Mouse (Mus musculus) forebrain, embryonic 11.5 days (tissue): Measurements from ENCODE around the gene Slc40a1. TPM values are rescaled to one million over a fixed set of nuclear protein-coding genes. Genes with fewer than 3 reads are reported as not detected.

Experiments used
- ATAC-seq: fragments of 200-750 bp; cut with Nextera tagmentation; replicated peaks from 2 replicates; pipeline ENCODE4 v1.8.0; 2017; ENCODE audit warnings: moderate TSS enrichment; ENCODE audit not compliant: low FRiP score
- DNase-seq: peaks from one replicate; pipeline ENCODE4 v3.0.0-alpha.2; 2017; ENCODE audit warnings: low spot score
- H3K27ac ChIP-seq: fragments of 300-500 bp; sonication (generic); 2 replicates; pipeline ENCODE4 v1.5.1; 2014; ENCODE audit warnings: low read depth, low read length
- H3K27me3 ChIP-seq: fragments of 300-500 bp; sonication (generic); 2 replicates; pipeline ENCODE4 v1.6.1; 2014; ENCODE audit warnings: mild to moderate bottlenecking, low read length, mixed read lengths; ENCODE audit not compliant: control insufficient read depth, insufficient read depth
- H3K36me3 ChIP-seq: fragments of 300-500 bp; sonication (generic); 2 replicates; pipeline ENCODE4 v1.6.1; 2014; ENCODE audit warnings: mild to moderate bottlenecking, low read length, moderate library complexity, mixed read lengths; ENCODE audit not compliant: control insufficient read depth, insufficient read depth
- H3K4me1 ChIP-seq: fragments of 300-500 bp; sonication (generic); replicated peaks from 2 replicates; pipeline ENCODE4 v1.6.1; 2014; ENCODE audit warnings: low read length, mixed read lengths; ENCODE audit not compliant: control insufficient read depth, insufficient read depth
- H3K4me2 ChIP-seq: fragments of 300-500 bp; sonication (generic); 2 replicates; pipeline ENCODE4 v1.6.1; 2014; ENCODE audit warnings: low read depth, mild to moderate bottlenecking, low read length, moderate library complexity, mixed read lengths; ENCODE audit not compliant: severe bottlenecking
- H3K4me3 ChIP-seq: fragments of 300-500 bp; sonication (generic); 2 replicates; pipeline ENCODE4 v1.5.1; 2014; ENCODE audit warnings: low read depth, low read length
- H3K9ac ChIP-seq: fragments of 300-500 bp; sonication (generic); 2 replicates; pipeline ENCODE4 v1.6.1; 2014; ENCODE audit warnings: low read length
- H3K9me3 ChIP-seq: fragments of 300-500 bp; sonication (generic); 2 replicates; pipeline ENCODE4 v1.6.1; 2016; ENCODE audit warnings: low read length, mixed read lengths; ENCODE audit not compliant: control insufficient read depth
- WGBS: fragments of 180-500 bp; shearing (Covaris S2); extraction: QIAGEN DNeasy Blood & Tissue Kit; methylation state at CpG from one replicate; pipeline ENCODE4 v1.1.7; 2014; 5-methylcytosine and 5-hydroxymethylcytosine counted together
- polyA plus RNA-seq: library from polyadenylated mRNA; unstranded; fragments of >200 nt; fragmentation: Nextera tagmentation; extraction: Ambion mirVana; gene quantifications from 2 replicates; pipeline ENCODE4 v1.2.1, GENCODE M21; 2014

Slc40a1 gene
- polyA plus RNA-seq, 1 experiment from 2014 or later = 13.8 TPM

GRCm38 (mm10) chr1:45898044-45898443 lies 28.3 kb downstream of the Slc40a1 start:
- no peak for ATAC-seq
- Histone ChIP-seq H3K4me1 (no peaks in the 10 kb centered on the region), H3K27ac (no peak overlapping the region), H3K4me3 (no peak overlapping the region), H3K36me3 (no peaks in the 10 kb centered on the region), H3K9ac (no peak overlapping the region), H3K27me3 (no peaks in the 10 kb centered on the region), H3K9me3 (no peaks in the 10 kb centered on the region), H3K4me2 (no peak overlapping the region)
- 79% methylated on average over 1 of the region's 1 CpGs for WGBS
- no peak for DNase-seq

- no peak for DNase-seq
- no peak for ATAC-seq
- Histone ChIP-seq H3K27me3 (no peaks in the 10 kb centered on the region), H3K9ac (no peak overlapping the region), H3K4me2 (no peak overlapping the region), H3K27ac (no peak overlapping the region), H3K36me3 (no peaks in the 10 kb centered on the region), H3K4me3 (no peak overlapping the region), H3K4me1 (no peaks in the 10 kb centered on the region), H3K9me3 (no peaks in the 10 kb centered on the region)
- WGBS = 92% methylated on average over 6 of the region's 6 CpGs
Observed at GRCm38 (mm10) chr1:45894168-45894912, 32.0 kb downstream of the Slc40a1 start.

- H3K9ac ChIP-seq = no peak overlapping the region
- H3K4me2 ChIP-seq = no peak overlapping the region
- ATAC-seq (no peak), DNase-seq (no peak)
- H3K4me1 ChIP-seq = no peaks in the 10 kb centered on the region
- no peaks in the 10 kb centered on the region for H3K36me3 ChIP-seq
- H3K27ac ChIP-seq = no peak overlapping the region
- no peak overlapping the region for H3K4me3 ChIP-seq
- no peaks in the 10 kb centered on the region for H3K9me3 ChIP-seq
- WGBS = 81% methylated on average over 2 of the region's 2 CpGs
- no peaks in the 10 kb centered on the region for H3K27me3 ChIP-seq
Observed at GRCm38 (mm10) chr1:45891986-45892385, 34.3 kb downstream of the Slc40a1 start.

- H3K9me3 ChIP-seq = no peaks in the 10 kb centered on the region
- H3K4me3 ChIP-seq = no peak within 1 kb of the TSS
- H3K36me3 ChIP-seq = no peaks in the 10 kb centered on the region
- H3K9ac ChIP-seq = no peak within 1 kb of the TSS
- no peaks in the 10 kb centered on the region for H3K4me1 ChIP-seq
- H3K27me3 ChIP-seq = no peaks in the 10 kb centered on the region
- H3K27ac ChIP-seq = no peak within 1 kb of the TSS
- H3K4me2 ChIP-seq = no peak within 1 kb of the TSS
- DNase-seq (no peak), ATAC-seq (no peak)
Observed at GRCm38 (mm10) chr1:45890173-45890572, 36.1 kb downstream of the Slc40a1 start, which contains the start of gene Gm5269. Gene Gm5269, minus strand, starts transcription at chr1:45890273.

DNA sequence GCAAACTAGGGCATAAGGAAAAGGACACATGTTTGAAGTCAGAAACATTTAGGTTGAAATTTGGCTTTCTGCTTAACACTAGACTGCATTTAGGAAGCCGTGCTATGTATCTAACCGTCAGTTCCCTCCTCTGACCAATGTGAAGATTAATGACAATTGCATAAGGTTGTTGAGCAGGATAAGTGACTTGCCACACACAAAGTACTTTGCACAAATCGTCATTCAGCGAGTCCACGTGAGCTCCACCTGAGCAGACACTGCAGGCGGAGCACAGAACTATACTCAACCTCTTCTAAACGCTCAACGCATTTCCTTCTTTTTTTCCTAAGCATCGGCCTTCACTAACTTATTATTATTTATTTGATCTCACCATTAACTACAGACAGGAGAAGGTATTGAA lies 39.5 kb downstream of the Slc40a1 start:
- Histone ChIP-seq H3K4me2 (no peak overlapping the region), H3K9ac (no peak overlapping the region), H3K9me3 (no peaks in the 10 kb centered on the region), H3K4me1 (no peaks in the 10 kb centered on the region), H3K4me3 (no peak overlapping the region), H3K27ac (no peak overlapping the region), H3K27me3 (no peaks in the 10 kb centered on the region), H3K36me3 (no peaks in the 10 kb centered on the region)
- 94% methylated on average over 9 of the region's 9 CpGs for WGBS
- ATAC-seq (no peak), DNase-seq (no peak)

DNA sequence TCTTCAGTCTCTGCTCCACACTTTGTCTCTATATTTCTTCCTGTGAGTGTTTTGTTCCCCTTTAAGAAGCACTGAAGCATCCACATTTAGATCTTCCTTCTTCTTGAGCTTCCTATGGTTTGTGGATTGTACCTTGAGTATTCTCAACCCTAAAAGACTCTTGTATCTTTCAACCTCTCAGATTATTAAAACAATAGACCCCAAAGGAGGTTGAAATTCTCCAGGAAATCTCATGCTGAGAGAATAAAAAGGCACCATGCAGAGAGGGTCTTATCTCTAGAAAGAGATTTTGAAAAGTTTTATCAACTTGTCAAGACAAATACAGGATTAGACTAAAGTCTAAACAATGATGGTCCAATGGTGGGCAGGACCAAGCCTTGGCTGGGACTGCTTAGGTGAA lies 42.9 kb downstream of the Slc40a1 start:
- Histone ChIP-seq H3K36me3 (no peaks in the 10 kb centered on the region), H3K4me1 (no peaks in the 10 kb centered on the region), H3K4me3 (no peak overlapping the region), H3K4me2 (no peak overlapping the region), H3K27me3 (no peaks in the 10 kb centered on the region), H3K27ac (no peak overlapping the region), H3K9ac (no peak overlapping the region), H3K9me3 (no peaks in the 10 kb centered on the region)
- no peak for DNase-seq
- ATAC-seq = no peak

DNA sequence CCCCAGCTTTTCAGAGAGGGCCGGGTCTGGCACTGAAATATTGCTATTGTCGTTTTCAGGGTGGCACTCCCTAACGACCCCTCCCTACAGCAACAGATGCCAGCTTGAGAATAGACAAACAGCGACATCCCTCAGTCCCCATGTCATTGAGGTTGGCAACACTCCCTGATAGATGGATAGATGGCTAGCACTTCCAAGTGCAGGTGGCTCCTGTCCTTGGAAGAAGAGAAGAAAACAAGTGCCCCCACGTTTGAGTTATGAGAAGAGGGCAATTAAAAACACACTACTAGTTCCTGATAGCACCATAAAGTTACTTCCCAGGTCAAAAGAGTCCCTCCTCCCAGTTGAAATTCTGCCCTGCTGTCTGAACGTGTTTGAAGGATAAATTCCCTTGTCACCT lies 44.2 kb downstream of the Slc40a1 start:
- Histone ChIP-seq H3K27me3 (no peaks in the 10 kb centered on the region), H3K9ac (no peak overlapping the region), H3K4me2 (no peak overlapping the region), H3K4me1 (no peaks in the 10 kb centered on the region), H3K9me3 (no peaks in the 10 kb centered on the region), H3K4me3 (no peak overlapping the region), H3K27ac (no peak overlapping the region), H3K36me3 (no peaks in the 10 kb centered on the region)
- ATAC-seq (no peak), DNase-seq (no peak)
- 76% methylated on average over 6 of the region's 6 CpGs for WGBS

DNA sequence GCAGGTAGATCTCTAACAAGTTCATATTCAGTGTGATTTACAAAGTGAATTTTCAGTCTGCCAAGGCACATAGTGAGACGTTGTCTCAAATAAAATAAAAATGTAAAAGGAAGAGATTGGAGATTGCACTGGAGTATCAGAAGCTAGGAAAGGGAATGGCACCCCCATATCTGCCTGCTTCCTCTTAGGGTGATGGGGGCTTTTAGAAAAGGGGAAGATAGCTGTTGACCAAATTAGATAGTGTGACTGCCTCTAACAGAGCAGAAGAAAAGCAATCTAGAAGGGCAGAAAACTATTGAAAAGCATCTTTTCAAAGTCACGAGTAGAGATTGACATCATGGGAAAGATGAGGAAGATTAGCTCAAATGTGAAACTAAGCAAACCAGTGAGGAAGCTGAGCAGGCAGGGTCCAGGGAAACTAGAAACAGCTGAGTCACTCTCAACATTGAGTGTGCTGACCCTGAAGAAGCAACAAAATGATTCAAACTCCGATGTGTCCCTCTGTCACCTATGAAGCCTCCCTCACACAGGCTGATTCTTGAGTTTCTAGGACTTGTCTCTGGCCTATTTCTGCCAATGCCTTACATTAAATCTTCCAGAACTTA lies 45.0 kb downstream of the Slc40a1 start:
- DNase-seq (no peak), ATAC-seq (no peak)

DNA sequence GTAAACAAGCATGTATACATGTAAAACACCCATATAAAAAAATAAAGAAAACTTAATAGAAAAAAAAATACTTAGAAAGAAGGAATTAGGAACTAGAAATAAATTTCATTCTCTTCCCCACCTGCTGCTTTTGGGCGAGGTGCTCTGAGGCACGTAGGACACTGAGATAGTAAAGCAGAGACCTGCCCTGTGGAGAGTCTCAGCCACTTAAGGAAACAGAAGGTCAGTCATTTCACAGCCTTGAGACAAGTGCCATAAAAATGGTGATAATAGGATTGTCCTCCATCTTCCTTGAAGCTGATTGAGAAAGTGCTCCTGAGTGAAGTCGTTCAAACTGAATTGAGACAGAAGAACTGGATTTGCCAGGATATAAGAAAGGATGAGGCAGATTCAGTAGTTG lies 48.9 kb downstream of the Slc40a1 start:
- no peak for DNase-seq
- no peak overlapping the region for H3K27ac ChIP-seq
- ATAC-seq = no peak
- no peak overlapping the region for H3K4me2 ChIP-seq
- H3K9me3 ChIP-seq = no peaks in the 10 kb centered on the region
- H3K4me3 ChIP-seq = no peak overlapping the region
- no peaks in the 10 kb centered on the region for H3K36me3 ChIP-seq
- H3K9ac ChIP-seq = no peak overlapping the region
- no peaks in the 10 kb centered on the region for H3K4me1 ChIP-seq
- 88% methylated on average over 3 of the region's 3 CpGs for WGBS
- no peaks in the 10 kb centered on the region for H3K27me3 ChIP-seq

More for the DNA sequence above, 45.0 kb downstream of the Slc40a1 start:
- Histone ChIP-seq H3K9me3 (no peaks in the 10 kb centered on the region), H3K27me3 (no peaks in the 10 kb centered on the region), H3K9ac (no peak overlapping the region), H3K4me3 (no peak overlapping the region), H3K27ac (no peak overlapping the region), H3K4me1 (no peaks in the 10 kb centered on the region), H3K36me3 (no peaks in the 10 kb centered on the region), H3K4me2 (no peak overlapping the region)
- 87% methylated on average over 3 of the region's 3 CpGs for WGBS
